Mouse (Mus musculus) monocyte, adult 2 months (primary cell): ENCODE data around the gene Rbfox3.

Experiments used
- DNase-seq, 2 experiments: peaks; one replicate each; pipeline ENCODE4 v3.0.0; 2022; ENCODE audit warnings: low spot score in 2 of 2, low read depth in 1 of 2

The Rbfox3 gene

GRCm38 (mm10) chr11:118485338-118485737, 426.1 kb downstream of the Rbfox3 start:
- no peak for DNase-seq

GRCm38 (mm10) chr11:118484169-118484568, 427.2 kb downstream of the Rbfox3 start:
- DNase-seq = no peak

DNA sequence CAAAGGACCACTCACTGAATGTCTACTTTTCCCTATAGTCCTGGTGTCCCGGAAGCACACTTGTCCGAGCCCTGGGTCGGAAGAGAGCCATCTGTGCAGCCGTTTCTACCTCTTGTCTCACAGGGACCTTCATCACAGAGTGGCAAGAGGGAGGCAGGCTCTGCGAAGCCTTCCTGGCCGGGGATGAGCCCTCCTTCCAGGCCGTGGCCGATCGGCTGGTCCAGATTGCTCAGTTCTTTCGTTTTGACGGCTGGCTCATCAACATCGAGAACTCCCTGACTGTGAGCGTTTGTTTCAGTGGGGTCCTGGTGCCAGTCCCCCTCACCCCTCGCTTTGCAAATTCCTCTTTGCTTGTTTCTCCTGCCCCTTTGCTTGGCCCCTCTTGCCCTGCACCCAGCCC, 429.6 kb downstream of the Rbfox3 start:
- no peak for DNase-seq

- no peak for DNase-seq
These were observed 430.2 kb downstream of the Rbfox3 start for GRCm38 (mm10) chr11:118481231-118481630.

DNA sequence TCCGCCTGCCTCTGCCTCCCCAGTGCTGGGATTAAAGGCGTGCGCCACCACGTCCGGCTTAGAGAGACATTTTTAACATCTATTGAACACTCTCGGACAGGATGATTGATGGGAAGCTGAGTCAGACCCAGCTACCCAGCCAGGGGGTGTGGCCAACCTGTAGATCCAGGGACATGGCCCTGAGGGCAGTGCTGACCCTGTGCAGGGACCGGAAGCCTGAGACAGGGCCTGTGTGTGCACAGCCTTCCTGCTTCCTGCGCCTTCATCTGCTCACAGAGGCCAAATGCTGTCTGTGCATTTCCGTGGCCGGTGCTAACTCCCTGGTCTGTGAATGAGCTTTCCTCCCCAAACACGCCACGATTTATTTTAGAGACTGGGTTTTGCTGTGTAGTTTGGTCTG, 431.6 kb downstream of the Rbfox3 start:
- DNase-seq = no peak

DNA sequence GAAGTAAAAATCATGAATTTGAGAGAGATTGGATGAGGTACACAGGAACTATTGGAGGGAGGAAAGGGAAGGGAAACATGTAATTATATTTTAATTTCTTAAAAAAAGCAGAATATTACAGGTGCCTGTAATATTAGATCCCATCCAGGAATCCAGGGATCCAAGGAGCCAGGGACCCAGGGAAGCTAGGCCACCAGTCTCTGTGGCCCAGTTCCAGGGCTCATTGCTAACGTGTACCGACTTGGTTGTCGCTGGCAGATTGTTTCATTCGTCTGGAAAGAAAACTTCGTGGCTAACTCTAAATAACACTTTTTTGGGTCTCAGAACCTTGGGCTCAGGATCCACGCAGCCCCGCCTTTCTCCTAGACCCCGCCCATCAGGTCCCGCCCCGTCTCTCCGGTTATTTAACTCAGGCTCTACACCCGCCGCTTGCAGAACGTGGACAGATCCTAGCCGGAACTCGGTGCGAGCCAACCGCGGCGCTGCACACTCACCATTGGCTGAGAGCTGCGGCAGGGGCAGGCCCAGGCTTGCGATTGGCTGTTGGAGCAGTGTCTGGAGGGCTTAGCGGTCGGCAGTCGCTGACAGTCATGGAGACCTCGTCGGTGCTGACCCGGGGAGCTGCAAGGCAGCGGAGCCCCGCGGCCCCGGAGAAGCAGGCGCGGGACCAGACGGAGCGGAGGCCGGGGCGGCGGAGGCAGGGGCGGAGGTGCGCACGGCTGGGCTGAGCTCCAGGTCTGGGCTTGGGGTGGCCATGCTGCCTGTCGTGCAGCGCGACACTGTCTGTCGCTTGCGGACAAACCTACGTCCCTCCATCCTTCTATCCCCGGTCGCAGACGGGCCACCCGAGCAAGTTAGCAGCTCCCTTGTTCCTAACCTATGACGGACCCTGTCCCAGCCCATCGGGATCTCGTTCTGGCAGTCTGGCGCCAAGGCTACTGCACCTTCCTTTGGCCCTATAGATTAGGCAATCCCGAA, 434.7 kb downstream of the Rbfox3 start, which contains the start of gene Engase:
TSS of gene Engase (plus strand) at position 434 of the 978 bp plus-strand sequence.
- peak; percentile 77 to 82 for DNase-seq

DNA sequence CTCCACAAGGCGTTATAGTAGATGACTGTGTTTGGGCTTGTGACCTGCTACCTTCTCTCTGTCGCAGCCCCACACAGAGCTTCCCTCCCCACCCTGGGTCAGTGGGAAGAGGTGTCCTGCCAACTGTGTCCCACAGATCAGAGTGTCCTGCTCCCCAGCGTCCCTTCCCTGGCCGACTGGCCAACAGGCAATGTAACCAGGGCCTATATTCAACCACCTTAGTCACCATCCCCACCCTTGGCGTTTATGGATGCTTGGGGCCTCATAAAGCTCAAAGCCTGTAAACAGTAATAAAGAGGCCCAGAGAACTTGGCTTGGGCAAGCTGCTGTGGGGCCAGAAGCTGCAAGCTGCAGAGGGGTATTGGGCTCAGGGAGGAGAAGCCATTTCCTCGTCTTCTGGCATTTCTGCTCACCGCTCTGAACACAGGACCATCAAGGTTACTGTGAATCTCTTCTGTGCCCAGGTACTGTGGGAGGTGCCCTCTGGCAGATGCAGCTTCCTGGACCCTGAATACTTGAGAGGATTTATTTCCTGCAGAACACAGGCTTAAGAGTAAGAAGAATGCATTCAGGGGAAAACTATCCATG, 435.8 kb downstream of the Rbfox3 start:
- DNase-seq = no peak

GRCm38 (mm10) chr11:118473842-118474500, 437.4 kb downstream of the Rbfox3 start:
- DNase-seq = no peak

GRCm38 (mm10) chr11:118473161-118473560, 438.2 kb downstream of the Rbfox3 start:
- DNase-seq = no peak

GRCm38 (mm10) chr11:118471676-118472075, 439.7 kb downstream of the Rbfox3 start:
- DNase-seq = no peak

GRCm38 (mm10) chr11:118470234-118470966, 441.0 kb downstream of the Rbfox3 start:
- DNase-seq = no peak

DNA sequence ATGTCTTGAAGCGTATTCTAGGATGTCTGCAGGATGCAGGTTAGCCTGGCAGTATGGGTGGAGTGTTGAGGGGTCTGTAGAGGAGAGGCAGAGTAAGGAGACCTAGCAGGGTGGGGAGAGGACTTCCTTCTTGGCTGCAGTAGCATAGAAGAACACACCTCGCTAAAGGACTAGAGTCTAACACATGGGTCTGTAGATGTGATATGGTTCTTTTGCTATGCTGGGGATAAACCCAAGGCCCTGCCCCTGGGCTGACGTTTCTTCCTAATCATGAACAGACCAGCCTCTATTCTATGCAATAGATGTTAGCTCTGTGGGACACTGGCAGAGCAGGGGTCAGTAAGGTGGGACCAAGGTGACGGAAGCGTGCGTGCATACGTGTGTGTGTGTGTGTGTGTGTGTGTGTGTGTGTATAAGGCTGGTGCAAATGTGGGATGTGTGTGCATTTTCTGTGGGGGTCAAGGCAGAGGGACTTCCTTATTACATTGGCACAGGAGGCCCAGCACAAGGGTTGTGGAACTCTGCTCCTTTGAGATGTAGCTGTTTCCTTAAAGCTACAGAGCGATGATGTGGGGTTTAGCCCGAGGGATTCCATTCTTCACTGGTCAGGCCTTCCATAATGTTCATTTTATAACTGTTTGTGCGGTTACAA, 441.8 kb downstream of the Rbfox3 start:
- DNase-seq = no peak

- DNase-seq = no peak
These were observed 443.9 kb downstream of the Rbfox3 start for GRCm38 (mm10) chr11:118467441-118468035.

GRCm38 (mm10) chr11:118460280-118460679, 451.1 kb downstream of the Rbfox3 start:
- DNase-seq = peak in 1 of 2 experiments; percentile 31

DNA sequence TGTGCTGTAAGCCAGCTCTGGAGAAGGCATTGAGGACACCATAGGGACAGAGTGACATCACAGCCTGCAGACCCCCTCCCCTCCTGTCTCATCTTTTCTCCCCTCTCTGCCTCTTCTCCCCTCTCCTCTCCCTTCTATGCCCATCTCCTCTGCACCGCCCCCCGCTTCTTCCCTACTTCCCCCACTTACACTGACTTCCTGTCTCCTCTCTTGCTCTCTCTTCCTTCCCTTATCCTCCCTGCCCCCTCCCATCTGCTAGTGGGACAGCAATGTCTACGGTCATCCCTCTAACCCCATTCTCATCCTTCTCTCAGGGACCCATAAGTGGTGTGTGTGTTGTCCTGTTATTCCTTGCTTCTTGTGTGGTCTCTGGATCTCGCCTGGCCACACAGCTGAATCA, 451.9 kb downstream of the Rbfox3 start:
- DNase-seq = no peak

GRCm38 (mm10) chr11:118459051-118459450, 452.3 kb downstream of the Rbfox3 start:
- peak in 1 of 2 experiments; percentile 52 for DNase-seq

DNA sequence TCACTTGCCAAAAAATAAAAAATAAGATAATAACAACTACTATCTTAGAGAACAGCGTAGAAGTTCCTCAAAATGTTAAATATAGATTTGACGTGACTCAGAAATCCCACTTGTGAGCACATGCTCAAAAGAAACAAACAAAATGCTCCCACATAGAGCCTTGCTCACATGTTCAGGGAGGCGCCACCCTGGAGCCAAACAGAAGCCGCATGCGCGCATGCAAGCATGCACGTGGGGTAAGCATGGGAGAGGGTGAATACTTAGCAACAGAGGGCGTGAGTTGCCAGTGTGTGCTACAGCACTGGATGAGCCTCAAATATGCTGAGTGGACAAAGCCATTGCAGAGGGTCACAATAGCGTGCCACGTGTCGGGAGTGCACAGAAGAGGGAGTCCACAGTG, 454.5 kb downstream of the Rbfox3 start:
- peak in 1 of 2 experiments; percentile 42 for DNase-seq

DNA sequence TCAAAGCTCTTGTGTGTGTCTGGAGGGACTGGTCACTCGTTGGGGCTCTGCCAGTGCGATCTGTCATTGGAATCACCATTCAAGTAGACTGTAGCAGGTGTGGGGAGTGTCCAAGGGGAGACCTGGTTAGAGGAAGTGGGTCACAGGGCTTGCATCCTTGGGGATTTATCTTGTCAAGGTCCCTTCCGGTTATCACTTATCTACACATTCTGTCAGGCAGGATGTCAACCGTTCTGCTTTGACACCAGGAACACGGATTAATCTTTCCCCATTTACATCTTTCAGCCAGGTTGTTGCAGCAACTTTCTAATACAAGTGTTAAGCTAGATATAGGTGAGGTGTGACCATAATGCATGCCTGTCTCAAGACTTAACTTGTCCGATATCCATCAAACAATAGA, 455.6 kb downstream of the Rbfox3 start:
- no peak for DNase-seq

- no peak for DNase-seq
These were observed 457.3 kb downstream of the Rbfox3 start for GRCm38 (mm10) chr11:118453886-118454671.
